Mouse (Mus musculus) lung, postnatal 14 days (tissue): Measurements from ENCODE around the gene Fermt3.
"Not testable (repeated sequence)": the region's sequence is repeated elsewhere in the genome, so short reads cannot be mapped to it uniquely, and the experiment has no call there.

Source experiments
- DNase-seq: peaks from one replicate; pipeline ENCODE4 v3.0.0; 2021

The Fermt3 gene

DNA sequence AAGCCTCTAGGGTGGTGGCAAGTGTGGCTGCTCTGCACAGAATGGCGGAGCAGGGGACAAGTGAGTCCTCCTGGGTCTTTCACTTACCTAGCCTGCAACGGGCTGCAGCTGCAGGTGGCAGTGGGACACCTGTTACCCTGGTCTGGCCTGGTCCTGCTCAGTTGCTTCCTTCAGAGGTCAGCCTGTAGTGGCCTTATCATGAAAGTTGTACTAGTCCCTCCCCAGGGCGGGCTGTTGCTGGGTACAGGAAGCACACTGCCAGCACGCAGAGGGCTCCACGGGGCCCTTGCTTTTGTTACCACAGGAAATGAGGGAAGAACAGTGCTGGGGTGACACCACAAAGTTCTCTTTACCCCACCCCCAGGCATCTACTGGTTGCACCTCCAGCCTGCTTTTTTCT lies at the start of gene Fermt3:
TSS of gene Fermt3 (minus strand) at position 279 of the 400 bp plus-strand sequence.
- peak; percentile 55 for DNase-seq

DNA sequence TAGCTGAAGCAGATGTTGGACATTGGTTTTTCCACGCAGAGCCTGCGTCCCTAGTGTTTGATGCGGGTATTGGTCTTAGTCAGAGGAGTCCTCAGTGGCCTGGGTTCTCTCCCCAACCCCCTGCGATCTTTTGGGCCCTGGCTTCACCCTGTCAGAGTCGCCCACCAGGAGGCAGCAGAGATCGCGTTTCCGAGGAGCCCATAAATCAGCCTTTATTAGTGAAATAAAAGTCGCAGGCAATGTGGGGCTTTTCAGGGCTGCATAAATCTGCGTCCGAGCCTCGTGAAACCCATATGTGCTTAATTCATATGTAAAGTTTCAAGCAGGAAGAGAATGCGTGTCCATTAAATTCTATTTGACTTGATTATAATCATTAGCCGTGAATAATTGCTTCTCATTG lies 48.9 kb upstream of the Fermt3 start:
- DNase-seq = peak; percentile 88

DNA sequence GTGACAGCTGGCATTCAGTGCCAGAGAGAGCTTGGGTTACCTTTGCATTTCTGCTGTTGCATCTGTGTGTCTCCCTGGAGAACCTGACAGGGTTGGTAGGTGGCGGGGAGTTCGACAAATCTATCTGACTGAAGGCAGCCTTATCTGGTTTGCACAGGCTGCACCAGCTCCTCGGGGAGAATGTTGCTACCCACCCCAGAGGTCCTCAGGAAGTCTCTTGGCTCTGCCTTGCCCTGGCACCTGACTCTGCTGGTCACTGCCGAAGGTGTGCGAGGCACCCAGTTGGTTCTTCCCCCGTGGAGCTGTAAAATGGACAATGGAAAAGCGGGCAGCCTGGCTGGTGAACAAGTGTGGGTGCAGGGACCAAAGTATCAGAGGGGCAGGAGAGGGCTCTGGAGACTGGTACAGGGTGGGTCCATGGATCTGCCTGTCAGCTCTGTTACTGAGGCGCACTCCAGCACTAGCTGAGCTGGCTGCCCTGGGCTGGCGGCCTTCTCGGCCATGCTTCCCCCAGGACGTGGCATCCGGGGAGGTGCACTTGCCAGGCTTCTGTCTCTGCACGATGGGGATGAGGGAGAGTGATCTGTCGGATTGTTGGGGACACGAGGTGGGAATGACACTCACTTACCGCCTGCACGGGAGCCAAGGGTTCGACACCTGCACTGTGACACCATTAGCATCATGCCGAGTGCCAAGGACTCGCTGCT lies 48.2 kb upstream of the Fermt3 start:
- DNase-seq = no peak

DNA sequence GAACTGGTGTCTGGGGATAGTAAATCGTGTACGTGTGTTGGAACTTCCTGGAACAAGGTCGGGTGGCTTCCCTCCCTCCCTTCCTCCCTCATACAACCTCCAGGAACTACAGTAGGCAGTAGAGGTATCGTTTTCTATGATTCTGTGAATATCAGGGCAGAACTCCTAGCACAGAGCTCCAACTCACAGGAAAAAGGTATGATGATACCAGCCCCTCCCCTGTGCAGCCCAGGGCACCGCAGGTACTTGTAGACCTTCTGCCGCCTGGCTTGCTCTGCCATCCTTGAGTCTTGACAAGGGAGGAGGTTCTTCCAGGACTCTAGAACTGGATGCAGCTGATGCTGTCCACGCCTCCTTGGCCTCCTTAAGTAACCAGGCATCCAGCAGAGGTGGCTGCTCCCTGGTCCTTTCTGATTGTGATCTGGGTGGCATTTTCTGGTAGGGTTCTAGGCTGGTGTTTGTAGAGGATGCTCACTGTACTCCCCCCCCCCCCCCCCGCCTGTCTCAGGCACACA lies 47.6 kb upstream of the Fermt3 start:
- no peak for DNase-seq

DNA sequence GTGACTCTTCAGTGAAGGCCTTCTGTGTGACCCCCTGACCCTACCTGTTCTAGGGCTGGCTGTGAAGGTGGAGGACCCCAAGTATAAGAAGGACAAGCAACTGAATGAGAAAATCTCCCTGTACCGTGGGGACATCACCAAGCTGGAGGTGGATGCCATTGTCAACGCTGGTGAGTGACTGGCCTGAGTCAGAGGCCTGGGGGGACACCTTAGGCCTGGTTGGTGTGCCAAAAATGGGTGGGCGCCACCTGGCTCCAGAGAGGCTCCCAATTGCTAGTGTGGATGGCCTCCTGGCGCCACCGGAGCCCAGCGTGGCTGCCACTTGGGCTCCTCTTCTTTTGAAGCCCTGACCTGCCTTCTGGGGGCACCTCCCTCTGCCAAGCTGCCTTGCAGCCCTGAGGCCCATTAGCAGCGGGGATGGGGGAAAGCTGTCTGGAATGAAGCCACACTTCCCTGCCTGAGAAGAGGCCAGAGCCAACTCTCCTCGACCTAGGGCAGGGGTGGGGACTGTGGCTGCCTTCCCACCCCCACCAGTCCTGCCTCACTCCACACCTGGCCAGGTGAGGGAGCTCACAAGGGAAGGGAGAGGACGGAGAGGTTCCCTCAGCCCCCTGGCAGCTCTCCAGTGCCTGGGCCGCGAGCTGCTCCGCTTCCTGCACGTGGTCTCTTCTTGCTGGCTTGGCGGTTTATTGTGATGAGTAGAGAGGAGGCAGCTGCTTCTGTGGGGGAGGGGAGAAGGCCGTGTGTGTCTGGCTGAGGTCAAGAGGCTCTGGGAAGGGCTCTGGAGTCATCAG lies 47.0 kb upstream of the Fermt3 start:
- DNase-seq = peak; percentile 31

DNA sequence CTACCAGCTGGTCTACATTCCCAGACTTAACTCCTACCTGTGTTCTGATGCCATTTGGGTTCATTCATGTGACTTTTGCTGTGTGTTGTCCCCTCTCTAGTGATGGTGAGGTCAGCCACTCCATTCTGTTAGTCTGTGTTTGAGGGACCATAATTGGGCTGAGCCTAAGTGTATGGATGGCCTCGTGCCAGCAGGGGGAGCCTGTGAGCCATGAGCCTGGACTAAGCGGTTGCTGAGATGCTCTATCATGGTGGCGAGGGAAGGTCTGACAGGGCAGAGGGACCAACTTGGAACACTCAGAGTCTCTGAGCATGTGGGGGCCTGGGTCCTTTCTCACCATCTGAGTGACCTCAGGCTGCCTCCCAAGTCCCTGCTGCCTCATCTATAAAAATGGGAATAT lies 45.3 kb upstream of the Fermt3 start:
- DNase-seq = peak; percentile 89

DNA sequence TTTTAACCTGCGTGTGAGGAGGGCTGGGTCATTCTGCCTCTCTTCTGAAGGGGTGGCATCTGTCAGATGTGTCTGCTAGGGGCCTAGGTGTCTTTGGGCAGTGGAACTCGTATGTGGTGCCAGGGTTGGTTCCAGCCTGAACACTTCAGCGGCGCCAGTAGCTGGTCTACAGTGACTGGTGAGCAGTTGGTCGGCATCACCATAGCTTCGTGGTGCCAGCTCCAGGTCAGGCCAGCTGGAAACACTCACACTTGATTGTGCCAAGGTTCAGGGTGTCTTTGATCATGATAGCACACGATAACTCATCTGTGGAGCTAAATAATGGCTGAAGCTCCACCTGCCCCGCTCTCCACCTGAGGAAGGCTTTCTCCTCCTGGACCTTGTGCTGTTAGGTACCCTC lies 43.6 kb upstream of the Fermt3 start:
- DNase-seq = no peak

DNA sequence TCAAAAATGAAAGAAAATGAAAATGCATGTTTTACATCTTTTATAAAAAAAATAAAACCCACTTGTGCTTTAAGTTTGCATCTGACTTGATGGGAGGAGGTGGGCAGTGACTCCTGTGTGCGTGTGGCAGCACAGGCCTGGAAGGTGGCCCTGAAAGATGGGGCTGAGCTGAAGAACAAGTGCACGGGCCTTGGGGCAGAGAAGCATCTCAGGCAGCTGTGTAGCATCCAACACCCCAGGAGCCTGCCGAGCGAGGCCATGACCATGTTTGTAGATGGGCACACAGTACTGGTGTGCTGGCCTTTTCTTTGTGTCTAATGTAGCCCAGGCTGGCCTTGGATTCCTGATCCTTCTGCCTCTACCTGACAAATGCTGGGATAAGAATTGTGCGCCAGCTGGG lies 42.8 kb upstream of the Fermt3 start:
- DNase-seq = no peak

DNA sequence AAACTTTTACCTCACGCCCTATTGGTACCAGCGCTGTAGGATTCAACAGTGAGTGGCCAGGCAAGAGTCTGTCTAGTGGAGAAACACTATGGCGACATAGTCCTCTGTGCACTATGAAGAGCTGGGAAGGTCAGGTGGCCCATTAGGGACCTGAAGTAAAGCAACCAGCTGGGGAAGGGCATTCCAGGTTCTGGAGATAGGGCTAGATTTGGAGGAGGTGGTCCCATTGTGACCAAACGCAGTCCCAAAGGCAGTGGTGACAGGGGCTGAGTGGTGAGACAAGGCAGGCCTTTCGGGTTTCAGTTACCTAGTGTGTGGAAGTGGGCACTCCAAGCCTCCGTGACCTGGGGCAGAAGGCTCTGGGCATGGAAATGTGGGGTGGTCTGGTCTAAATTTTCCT lies 39.3 kb upstream of the Fermt3 start:
- no peak for DNase-seq

DNA sequence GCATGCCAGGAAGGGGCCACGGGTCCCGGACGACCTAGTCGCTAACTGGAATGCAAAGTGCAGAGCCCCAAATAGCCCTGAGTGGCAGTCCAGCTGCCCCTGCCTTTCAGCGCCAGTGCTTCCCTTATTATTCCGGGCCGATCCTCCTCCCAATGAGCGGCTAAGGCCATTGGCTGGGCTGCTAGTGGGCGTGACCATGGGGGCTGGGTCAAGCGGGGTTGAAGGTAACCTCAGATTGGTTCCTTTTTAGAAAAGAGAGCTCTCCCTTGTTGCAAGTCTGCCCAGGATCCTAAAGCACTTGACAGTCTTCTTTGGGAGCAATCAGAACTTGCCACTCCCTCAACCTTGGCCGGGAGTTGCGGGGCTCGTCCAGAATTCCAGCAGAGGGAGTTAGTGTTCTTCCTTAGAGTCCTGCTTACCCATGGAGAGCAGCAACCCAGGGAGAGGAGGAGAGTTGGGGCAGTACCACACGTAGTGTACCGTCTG lies 38.5 kb upstream of the Fermt3 start:
- DNase-seq = peak; percentile 82

DNA sequence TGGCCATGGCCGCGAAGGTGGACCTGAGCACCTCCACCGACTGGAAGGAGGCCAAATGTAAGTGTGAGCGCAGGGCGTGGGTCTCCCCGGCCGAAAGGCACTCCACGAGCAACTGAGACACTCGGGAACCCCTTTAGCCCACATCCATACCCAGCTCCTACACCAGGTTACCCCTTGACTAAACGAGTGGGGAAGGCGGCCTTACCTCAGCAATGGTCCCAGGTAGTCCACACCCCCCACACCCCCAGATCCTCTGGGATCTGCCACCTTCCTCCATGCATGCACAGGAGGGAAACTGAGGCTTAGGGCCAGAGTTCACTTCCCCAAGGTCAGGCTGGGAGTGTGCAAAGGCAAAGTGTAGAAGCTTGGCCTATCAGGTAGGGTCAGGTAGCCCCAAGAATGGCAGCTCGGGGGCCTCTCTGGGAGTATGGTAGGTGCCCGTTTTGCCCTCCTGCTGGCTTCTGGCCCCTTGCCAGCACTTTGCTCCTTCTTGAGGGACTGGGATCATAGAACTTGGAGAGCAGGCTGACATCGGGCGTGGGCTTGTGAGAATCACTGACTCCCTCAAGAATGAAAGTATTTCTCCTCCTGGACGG lies 38.0 kb upstream of the Fermt3 start:
- DNase-seq = peak; percentile 65

DNA sequence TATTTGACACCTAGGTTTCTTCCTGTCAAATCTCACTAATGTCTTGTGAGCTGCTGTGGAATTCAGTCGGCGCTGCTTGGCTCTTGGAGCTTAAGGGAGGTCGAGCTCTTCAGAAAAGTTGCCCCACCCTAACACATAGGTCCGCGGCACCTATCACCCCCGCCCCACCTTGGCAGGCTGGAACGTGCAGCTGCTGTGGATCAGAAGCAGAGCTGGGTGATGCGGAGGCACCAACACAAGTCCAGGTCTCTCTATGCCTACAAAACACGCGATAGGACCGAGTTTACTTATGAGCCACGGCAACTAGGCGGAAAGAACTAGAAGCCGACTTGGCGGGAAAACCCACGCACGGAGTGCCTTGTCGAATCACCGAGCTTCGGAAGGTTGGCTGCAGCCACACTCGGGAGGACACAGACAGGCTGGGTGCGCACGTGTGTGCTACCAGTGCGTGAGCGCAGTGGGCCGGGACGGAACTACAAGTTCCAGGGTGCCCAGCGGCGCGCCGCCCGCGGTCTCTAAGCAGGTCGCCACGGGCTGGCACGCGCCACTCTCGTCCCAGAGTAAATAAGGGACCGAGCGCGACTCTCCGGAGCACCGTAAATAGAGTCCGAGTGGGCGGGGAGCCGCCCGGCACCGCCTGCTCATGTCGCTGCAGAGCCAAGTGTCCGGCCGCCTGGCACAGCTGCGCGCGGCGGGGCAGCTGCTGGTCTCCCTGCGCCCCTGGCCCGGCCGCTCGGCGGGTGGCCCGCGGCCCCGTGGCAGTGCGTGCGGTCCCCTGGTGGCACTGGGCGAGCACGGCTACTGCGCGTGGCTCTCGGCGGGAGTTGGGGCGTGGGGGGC lies 37.2 kb upstream of the Fermt3 start, which contains the start of gene Macrod1:
TSS of gene Macrod1 (plus strand) at position 563 of the 840 bp plus-strand sequence.
- DNase-seq = peak; percentile 77

DNA sequence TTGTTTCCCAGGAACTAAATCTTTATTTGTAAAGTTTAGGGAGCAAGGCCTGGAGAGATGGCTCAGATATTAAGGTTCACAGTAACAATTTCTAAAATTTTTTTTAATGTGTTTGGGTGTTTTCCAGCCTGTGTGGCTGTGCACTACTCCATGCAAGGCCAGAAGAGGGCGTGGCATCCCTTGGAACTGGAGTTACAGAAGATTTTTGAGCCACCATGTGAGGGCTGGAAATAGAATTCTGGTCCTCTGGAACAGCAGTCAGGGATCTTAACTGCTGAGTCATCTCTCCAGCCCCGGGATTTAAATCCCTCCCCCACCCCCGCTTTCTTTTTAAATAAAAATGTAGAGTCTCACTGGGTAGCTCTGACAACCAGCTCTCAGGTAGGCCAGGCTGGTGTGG lies 35.9 kb upstream of the Fermt3 start:
- DNase-seq = peak; percentile 24

DNA sequence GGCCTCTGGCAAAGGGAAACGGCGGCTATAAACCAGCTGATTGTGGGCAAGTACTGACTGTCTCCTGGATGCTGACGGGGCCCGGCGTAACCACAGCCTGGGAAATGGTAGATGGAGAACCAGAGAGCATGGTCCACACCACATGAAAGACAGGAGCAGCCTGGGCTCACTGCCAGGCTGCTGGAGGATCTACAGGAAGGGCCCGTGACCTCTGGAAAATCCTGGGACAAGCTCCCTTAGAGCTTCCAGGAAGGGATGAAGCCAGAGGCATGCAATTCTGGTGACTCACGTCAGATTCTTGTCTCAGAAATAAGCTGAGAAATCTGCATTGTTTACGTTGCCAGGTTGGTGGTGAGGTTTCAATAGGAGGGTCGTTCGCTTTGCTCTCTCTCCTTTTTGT lies 35.5 kb upstream of the Fermt3 start:
- DNase-seq = peak; percentile 16

DNA sequence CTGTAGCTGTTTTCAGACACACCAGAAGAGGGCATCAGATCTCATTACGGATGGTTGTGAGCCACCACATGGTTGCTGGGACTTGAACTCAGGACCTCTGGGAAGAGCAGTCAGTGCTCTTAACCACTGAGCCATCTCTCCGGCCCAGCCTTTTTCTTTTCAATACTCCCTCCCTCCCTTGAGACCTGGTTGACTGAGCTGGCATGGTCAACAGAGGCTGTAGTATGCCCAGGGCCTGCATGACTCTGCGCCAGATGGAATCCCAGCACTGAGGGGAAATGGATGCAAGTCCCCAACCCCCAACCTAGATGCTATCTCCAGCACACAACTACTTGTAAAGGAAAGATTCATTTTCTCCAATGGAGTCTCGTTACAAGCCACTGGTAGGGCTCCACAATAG lies 34.1 kb upstream of the Fermt3 start:
- DNase-seq = not testable (repeated sequence)

DNA sequence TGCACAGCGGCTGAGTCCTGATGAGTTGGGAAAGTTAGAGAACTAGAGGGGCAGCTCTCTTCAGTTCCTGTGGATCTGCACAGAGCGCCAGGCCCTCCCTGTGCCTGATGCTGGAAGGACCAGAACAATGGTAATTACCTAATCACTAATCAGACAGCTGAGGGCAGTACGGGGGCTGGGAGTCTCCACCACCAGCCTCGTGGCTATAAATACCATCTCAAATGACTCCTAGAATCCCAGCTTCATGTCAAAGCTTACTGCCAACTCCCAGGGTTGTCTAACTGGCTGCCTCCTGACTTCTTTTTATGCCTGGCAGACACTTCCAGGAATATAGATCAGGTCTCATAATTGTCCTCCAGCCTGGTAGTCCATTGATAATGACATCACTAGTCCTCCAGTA lies 25.4 kb upstream of the Fermt3 start:
- no peak for DNase-seq

DNA sequence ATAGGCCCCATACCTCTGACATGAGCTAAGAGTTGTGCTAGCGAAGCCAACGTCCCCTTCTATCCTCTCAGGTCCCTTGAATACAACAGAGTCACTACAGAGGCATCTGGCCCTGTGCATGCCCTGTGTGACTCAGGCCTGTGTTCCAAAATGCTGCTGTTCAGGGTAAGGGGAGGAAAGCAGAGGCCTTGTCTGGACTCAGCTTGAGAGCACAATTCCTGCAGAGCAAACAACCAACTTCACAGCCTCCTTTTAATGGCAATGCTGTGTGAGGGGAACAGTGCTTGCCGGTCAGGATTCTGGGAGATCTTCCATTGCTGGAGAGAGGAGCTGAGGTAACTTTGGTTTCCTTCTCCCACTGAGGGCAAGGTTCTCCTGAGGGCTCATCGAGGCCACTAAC lies 25.0 kb upstream of the Fermt3 start:
- DNase-seq = no peak

DNA sequence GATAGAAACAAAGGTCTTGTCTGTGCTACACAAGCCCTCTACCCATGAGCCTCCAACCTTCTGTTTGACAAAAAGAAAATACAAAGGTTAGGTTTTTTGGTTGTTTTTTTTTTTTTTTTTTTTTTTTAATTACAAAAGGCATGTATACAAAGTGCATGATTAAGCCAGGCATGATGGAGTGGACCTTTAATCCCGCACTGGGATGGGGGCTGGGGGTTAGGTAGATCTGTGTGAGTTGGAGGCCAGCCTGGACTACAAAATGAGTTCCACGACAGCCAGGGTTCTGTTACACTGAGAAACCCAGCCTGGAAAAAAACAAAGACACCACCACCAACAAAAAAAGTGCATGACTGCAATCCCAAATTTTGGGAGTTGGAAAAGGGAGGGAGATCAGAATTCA lies 21.9 kb upstream of the Fermt3 start:
- DNase-seq = no peak

DNA sequence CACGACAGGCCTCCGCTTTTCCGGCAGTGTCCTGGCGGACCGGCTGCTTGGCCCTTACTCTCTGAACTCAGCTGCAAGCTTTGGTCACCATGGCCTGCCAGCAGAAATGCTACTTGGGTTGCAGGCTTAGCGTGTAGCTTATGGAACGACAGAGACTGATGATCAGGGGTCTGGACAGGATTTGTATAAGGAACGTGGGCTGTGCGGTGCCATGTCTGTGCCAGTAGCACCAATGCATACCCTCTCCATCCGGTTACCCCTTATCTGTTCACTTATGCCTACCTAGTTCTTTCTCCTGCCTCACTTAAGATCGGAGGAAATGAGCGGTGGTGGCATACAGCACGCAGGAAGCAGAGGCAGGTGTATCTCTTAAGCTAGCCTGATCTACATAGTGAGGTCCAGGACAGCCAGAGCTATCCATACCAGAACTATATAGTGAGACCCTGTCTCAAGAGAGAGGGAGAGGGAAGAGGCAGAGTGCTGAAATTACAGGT lies 21.4 kb upstream of the Fermt3 start:
- DNase-seq = no peak

DNA sequence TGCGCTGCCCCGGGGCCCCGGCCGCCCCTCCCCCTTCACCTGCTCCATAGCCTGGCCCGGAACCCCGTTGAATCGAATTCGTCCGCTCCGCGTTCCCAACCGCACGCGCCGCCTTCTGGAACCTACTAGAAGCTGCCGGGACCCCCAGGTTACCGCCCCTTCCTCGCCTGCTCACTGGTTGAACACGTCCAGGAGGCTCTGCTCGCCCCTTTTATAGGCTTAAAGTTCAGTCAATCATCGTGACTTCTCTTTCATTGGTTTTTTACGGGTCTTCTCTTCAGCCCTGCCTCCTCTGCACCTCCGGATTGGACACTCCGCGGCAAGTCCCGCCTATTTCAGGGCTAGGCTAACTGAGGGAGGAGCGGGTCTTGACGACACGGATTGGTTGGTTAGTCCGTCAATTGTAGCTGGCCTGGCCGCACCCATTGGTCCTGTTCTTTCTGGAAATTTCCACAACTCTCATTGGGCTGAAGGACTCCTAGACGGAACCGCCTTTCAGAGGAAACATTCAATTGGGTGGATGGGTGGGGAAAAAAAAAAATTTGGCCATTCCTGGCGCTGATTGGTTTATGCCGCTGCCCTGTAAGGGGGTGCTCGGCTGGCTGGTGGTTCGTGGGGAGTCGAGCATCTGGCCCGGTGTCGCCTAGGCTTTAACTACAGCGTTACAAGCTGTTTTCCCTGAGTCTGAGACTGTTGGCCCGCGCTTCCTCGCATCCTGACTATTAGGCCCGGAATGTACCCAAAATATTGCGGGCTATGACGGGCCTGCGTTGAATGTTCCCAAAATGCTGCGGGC lies 20.8 kb upstream of the Fermt3 start, which contains the start of gene Stip1:
TSS of gene Stip1 (minus strand) at position 127 of the 796 bp plus-strand sequence.
- DNase-seq = peak; percentile 98

DNA sequence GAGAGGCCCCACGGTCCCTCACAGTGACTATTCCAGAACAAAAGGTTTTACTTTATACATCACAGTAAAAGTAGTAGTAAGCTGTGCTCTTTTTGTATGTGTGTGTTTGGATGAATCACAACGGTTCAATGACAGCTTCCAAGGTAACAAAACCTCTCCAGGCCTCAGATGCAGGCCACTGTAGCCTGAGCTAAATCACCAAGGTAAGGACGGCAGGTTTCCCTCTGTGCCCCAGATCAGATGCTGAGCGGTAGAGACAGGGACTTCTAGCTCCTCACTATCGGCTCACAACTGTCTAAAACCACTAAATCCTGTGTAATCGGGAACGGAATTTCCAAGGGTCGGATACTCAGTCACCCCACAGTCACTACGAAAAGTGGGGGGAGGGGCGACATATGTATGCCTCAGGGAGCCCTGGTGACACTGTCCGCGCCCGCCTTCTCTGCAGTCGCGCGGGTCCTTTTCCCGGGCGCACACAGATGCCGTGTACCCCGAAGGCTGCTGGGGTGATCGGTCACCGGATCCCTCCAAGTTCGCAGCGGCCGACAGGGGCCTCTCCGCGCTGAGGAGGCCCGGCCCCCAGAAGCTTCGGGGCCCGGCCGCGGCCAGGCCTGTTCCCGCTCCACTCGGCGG lies 19.9 kb upstream of the Fermt3 start:
- DNase-seq = peak; percentile 37
